Mouse (Mus musculus): ENCODE measurements at regions not wholly inside any gene's neighbourhood (a gene's known extent, or its start where the extent isn't known, plus 50 kb on each side); places are given as distances from the start of the nearest gene placed in this dataset.

DNA sequence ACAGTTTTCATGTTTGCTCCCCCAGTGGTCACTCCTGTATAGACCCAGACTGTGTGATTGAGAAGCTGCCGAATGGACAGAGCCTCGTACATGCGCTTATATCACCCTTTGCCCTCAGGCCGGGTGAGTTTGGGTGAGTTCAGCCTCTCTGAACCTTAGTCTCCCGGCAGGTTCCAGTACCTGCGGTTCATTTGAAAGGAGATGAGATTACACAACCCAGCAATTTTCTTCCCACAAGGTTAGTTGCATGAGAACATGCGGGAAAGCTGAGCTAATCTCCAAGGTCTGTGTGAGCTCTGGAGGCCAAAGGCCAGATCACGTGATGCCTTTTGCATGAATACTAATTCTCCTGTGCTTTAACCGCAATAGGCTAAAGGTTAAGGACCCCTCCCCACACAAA is 378.1 kb upstream of the Tbx3 start:
- in situ Hi-C loops (cut with MboI, MseI) = no loop called here

DNA sequence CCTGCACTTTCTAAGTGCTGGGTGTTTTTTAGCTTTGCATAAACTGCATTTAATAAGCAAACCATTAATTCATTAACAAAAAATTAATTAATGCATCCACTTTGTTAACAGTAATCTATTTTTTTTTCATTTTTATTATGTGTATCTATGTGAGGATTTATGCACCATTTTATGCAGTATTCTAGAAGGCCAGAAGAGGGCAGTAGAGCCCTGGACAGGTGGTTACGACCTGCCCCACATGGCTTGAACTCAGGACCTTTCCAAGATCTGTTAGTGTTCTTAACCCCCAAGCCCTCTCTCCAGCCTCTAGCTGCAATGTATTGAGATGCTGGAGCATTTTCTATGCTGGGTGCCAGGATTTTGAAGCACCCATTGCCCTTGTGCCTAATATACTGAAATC is 377.6 kb upstream of the Tbx3 start:
- in situ Hi-C loops (cut with MboI, MseI) = no loop called here

DNA sequence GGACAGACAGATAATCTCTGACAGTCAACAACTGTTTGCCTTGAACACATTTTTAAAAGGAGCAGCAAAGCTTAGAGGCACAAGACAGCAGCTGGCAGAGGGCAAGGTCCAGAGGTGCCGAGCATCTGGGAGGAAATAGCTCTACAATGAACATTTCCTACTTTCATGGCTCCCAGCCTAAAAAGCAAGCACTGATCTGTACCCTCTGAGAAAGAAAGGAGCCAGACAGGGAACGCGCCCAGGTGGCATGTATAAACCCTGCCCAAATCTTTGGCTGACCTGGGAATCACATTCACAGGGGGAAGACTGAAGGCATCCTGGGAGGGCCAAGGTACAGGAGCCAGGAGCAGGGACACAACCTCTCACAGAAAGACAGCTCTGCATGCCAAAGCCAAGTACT is 371.2 kb upstream of the Tbx3 start:
- in situ Hi-C loops (cut with MboI, MseI) = no loop called here

GRCm38 (mm10) chr5:119300106-119300505 is 370.4 kb upstream of the Tbx3 start:
- in situ Hi-C loops (cut with MboI, MseI) = no loop called here

DNA sequence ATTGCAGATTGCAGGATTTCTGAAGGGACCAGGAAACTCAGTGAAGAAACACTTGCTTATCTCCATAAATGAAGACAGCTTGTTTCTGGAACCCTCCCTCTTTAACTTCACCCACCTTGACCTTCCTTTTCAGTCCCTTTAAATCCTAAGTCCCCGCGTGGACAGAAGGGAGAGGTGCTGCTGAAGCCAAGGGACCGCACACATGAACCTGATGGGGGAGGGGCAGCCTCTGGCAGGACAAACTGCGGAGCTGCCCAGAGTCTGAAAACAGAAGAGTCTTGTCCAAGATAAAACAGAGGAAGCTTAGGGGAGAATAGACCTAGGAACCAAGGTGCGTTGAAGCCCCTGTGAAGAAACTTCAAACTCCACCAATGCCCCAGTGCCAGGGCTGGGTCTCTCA is 368.9 kb upstream of the Tbx3 start:
- in situ Hi-C loops (cut with MboI, MseI) = no loop called here

GRCm38 (mm10) chr5:119304721-119305120 is 365.7 kb upstream of the Tbx3 start:
- in situ Hi-C loops (cut with MboI, MseI) = no loop called here

DNA sequence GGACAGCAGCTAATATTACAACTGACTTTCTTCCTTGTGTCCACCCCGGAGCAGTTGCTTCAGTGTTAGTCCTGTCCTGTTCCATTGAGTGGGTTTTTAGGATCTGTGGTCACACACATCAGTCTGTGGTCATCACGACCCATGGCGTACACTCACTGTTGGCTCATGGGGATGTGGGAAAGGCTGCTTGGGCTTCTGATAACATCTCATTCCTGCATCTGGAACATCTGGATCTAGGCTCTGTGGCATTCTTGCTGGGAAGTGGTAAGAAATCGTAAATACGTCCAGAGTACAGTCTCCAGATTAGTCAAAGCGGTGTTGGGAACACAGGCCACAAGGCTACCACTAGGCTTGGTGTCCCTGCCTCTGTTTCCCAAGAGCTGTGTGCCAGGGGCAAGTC is 362.7 kb upstream of the Tbx3 start:
- in situ Hi-C loops (cut with MboI, MseI) = no loop called here

GRCm38 (mm10) chr5:119310178-119310930 is 360.1 kb upstream of the Tbx3 start:
- in situ Hi-C loops (cut with MboI, MseI) = no loop called here

- in situ Hi-C loops (cut with MboI, MseI) = no loop called here
These were observed 357.7 kb upstream of the Tbx3 start for GRCm38 (mm10) chr5:119312808-119313207.

GRCm38 (mm10) chr5:119315149-119315548 is 355.3 kb upstream of the Tbx3 start:
- in situ Hi-C loops (cut with MboI, MseI) = no loop called here

GRCm38 (mm10) chr5:119317617-119318016 is 352.9 kb upstream of the Tbx3 start:
- in situ Hi-C loops (cut with MboI, MseI) = no loop called here

DNA sequence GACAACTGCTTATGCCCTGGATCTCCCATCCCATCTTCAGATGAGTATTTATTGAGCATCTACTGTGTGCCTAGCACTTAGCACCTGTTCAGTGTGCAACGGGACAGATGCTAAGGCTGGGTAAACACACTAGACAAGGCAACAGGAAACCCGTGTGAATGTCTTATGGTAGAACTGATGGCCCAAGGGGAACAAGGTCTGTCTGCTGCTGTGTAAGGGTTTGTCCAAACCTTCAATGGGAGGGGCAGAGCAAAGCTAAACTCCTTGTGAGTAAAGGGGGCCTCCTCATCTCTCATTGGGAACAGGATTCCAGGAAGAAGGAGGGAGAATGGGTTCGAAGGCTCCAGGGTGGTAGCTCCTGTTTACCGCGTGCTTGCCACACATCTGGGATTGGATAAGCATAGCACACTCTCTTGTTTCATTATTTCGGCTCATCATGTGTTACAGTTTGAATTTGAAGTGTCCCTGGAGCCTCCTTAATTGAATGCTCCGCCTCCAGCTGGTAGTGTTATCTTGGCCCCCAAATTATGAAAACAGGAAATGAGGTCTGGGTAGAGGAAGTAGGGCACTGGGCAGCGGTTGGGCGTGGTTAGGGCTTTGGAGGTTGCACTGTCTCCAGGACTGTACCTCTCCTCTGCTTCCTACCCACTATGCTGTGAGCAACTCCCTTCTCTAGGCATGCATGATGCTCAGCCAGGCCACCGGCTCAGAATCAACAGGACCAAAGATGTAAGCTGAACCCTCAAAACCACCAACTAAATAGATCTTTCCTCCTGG is 348.9 kb upstream of the Tbx3 start:
- in situ Hi-C loops (cut with MboI, MseI) = no loop called here

- in situ Hi-C loops (cut with MboI, MseI) = no loop called here
These were observed 348.1 kb upstream of the Tbx3 start for GRCm38 (mm10) chr5:119322411-119322810.

- in situ Hi-C loops (cut with MboI, MseI) = loop anchor here (25.0 kb wide), 1 partner anchor 788 kb away; no protein-coding TSS in a partner anchor
These were observed 344.7 kb upstream of the Tbx3 start for GRCm38 (mm10) chr5:119325681-119326255.

DNA sequence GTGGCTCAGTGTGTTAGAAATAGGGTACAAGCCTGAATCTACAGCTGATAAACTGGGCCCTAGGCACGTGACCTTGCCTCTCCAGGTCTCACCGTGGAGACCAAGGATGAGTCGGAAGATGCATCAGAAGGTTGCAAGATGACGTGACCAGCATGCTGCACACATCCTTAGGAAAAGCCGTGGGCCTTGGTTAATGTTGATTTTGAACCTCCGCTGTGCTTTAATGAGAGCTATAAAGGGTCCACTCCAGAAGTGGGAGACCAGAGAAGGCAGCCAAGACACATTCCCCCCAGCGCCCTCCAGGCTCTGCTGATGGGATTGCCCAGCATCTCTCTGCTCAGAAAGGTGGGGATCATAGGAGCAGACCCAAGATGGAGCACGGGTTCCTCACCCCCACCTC is 343.6 kb upstream of the Tbx3 start:
- in situ Hi-C loops (cut with MboI, MseI) = loop anchor here (25.0 kb wide), 1 partner anchor 790 kb away; no protein-coding TSS in a partner anchor

DNA sequence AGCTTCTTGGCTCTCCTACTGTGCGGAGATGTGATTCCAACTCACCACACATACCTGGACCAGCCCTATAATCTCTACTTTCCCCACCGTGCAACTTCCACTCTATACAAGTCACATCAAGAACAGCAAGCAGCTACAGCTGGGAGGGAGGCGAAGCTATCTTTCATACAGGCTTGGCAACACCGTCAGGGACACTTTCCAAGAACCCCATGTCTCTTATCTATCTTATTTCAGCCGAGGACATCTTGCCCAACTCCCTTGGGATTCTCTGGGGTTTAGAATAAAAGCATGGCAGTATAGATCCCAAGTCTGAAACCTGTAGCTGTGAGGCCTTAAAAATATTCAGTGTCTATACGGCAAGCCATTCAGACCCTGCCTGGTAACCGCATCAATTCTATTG is 341.5 kb upstream of the Tbx3 start:
- in situ Hi-C loops (cut with MboI, MseI) = loop anchor here (25.0 kb wide), 1 partner anchor 792 kb away; no protein-coding TSS in a partner anchor

- in situ Hi-C loops (cut with MboI, MseI) = loop anchor here (25.0 kb wide), 1 partner anchor 792 kb away; no protein-coding TSS in a partner anchor
These were observed 341.1 kb upstream of the Tbx3 start for GRCm38 (mm10) chr5:119329371-119329770.

DNA sequence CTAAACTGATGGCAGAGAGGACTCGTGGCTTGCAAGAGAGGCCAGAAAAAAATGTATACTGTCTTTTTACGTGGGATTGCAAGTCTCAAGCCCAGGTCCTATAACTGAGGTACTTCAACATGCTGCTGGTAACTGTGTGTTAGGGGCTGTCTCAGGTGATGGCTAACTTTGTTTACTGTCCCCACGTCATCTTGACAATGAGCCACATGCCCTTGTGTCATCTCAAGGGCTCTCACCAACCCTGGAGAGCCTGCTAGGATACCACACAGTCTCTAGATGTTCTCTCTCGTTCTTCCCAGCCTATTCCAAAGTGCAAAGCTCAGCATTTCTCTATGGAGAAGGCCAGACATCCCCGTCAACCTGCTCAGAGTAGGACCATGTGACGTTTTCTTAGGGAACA is 340.6 kb upstream of the Tbx3 start:
- in situ Hi-C loops (cut with MboI, MseI) = loop anchor here (25.0 kb wide), 1 partner anchor 793 kb away; no protein-coding TSS in a partner anchor

DNA sequence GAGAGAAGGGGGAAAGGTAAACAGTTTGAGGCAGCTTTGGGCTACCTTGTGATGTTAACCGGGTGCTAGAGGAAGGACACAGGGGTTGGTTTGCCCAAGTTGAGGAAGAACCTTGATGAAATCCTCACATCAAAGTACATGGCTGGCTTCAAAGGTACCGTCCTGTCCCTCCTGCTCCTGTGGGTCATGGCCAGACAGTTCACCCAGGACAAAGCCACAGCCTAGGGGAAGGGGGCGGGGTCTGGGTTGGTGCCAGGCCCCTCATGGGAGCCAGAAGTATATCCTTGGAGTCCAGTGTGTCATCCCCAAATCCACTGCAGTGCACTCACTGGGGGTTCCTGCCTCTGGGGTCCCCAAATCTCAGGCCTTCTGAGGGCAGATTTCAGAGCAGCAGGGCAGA is 339.0 kb upstream of the Tbx3 start:
- in situ Hi-C loops (cut with MboI, MseI) = loop anchor here (25.0 kb wide), 1 partner anchor 794 kb away; no protein-coding TSS in a partner anchor

DNA sequence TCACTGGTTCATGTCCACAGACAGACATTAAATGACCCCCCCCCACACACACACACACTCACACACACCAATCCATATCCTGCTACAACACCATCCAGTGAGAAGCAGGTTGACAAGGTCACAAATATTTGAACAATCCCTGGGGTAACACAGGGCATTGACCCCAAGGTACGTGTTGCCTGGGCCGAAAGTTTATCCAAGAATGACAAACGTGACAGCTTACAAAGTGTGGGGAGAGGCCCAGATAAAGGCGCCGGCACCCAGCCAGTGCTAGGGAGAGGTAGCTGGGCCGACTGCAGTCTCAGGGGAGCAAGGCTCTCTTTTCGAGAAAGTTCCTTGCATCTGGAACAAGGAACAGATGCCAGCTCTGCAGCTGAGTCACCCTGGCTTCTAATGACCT is 337.8 kb upstream of the Tbx3 start:
- in situ Hi-C loops (cut with MboI, MseI) = loop anchor here (25.0 kb wide), 1 partner anchor 795 kb away; no protein-coding TSS in a partner anchor

DNA sequence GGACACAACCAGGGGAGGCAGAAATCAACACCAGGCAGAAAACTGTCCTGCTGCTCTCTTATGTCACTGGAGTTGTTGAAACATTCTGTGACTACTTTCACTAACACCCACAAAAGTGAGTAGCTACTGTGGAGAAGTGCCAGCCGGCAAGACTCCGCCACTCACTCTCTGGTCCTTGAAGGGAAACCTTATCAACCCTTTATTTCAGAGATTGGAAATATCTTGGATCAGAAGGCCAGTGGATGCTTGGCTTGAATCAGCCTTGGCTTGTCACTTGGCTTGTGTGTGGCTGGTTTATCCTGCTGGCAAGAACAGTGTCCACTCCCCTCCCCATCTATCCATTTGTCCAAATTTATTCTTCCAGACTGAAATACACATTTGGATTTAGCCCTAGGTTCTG is 335.3 kb upstream of the Tbx3 start:
- in situ Hi-C loops (cut with MboI, MseI) = loop anchor here (25.0 kb wide), 1 partner anchor 798 kb away; no protein-coding TSS in a partner anchor

DNA sequence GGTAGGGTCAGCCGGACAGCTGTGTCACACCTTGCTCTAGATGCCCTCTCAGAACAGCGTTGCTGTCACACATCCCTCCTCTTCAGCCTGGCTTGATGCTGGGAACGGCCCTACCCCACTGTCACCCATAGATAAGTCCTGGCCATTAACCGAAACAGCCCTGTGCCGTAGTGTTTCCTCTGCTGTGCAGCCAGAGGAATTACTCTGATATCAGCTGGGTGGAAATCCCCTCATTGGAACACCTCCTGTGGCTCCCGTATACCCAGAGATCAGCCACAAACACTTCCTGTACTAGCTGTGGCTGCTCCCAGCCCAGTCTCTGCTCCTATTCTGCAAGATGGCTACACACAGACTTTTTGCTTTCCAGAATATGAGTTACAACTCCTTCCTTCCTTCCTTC is 334.5 kb upstream of the Tbx3 start:
- in situ Hi-C loops (cut with MboI, MseI) = loop anchor here (25.0 kb wide), 1 partner anchor 799 kb away; no protein-coding TSS in a partner anchor

Data from T-helper 2 cell (primary cell).